In genomic region chr3:51118706-51119105, GRCm38 (mm10) we compare ENCODE assay signal across 16 mouse cellular contexts.
DNase-seq lines count a peak whose midpoint lies in the region; ATAC-seq and TF ChIP-seq lines count a peak whose summit lies in the region.
"Had no signal": no experiment of that assay in that cellular context is flagged by ENCODE, and none has a peak within 500 bp of the region (broad histone marks: within the 10 kb centered on the region; RNA-seq: fewer than 3 reads in every experiment).

No protein-coding gene starts in this region.

- peaks cover 2% of the 10 kb centered on the region for H3K27me3 ChIP-seq in megakaryocyte, embryonic 14.5 days (replicated peaks)
- 0 out of 4 replicates have a peak, but pooled peaks cover 0 to 2% of the 10 kb centered on the region in 2 experiments for H3K27me3 ChIP-seq in MEL (ENCODE audit: control insufficient read depth in 1 of 2, insufficient read depth in 2 of 2, low read length in 2 of 2)
- H3K27me3 ChIP-seq in lung, postnatal 0 days (replicated peaks; ENCODE audit: insufficient read depth, low read length) = no peaks in the 10 kb centered on the region
- H3K27me3 ChIP-seq in cerebellum, adult 2 months (ENCODE audit: control insufficient read depth, insufficient read depth, low read length) = no peaks in the 10 kb centered on the region
- H3K27me3 ChIP-seq: CH12.LX; embryonic facial prominence, embryonic 13.5 days; heart, embryonic 12.5 days; liver, embryonic 13.5 days had no signal

- DNase-seq in heart, adult 9 months (ENCODE audit: low spot score in 2 of 2) = peak; percentile 3 to 38
- DNase-seq in heart, postnatal 25 days (ENCODE audit: low spot score) = no peak
- DNase-seq in MEL (ENCODE audit: low read depth, low spot score) = peak; percentile 47
- peak; percentile 17 for DNase-seq in lung, postnatal 0 days (ENCODE audit: low spot score)
- DNase-seq in cerebellum, adult 8-10 months = no peak
- DNase-seq in cerebellum, adult 2 months = no peak
- DNase-seq: liver, embryonic 13.5 days had no signal

- TF ChIP-seq CTCF in MEL (IDR thresholded peaks at IDR 0.05 in 2 of 3, conservative IDR thresholded peaks at IDR 0.05 in 1 of 3; ENCODE audit: control insufficient read depth in 1 of 3, insufficient read depth in 1 of 3, low read depth in 2 of 3, low read length in 3 of 3, poor library complexity in 1 of 3, severe bottlenecking in 1 of 3) = no peak
- TF ChIP-seq CTCF in lung, postnatal 0 days (IDR thresholded peaks at IDR 0.05) = no peak
- TF ChIP-seq CTCF in cerebellum, adult 2 months (IDR thresholded peaks at IDR 0.05; ENCODE audit: borderline replicate concordance, insufficient read depth, low read depth, low read length) = no peak

- no peaks in the 10 kb centered on the region for H3K9me3 ChIP-seq in megakaryocyte, embryonic 14.5 days
- H3K9me3 ChIP-seq in MEL (replicated peaks; ENCODE audit: insufficient read depth, low read length) = no peaks in the 10 kb centered on the region
- H3K9me3 ChIP-seq in lung, postnatal 0 days (ENCODE audit: low read length) = no peaks in the 10 kb centered on the region
- H3K9me3 ChIP-seq: embryonic facial prominence, embryonic 13.5 days; forebrain, embryonic 10.5 days; heart, embryonic 12.5 days; hindbrain, embryonic 10.5 days; limb, embryonic 10.5 days; liver, embryonic 13.5 days had no signal

- TF ChIP-seq POLR2A in MEL (IDR thresholded peaks at IDR 0.05; ENCODE audit: control insufficient read depth in 1 of 2, insufficient read depth in 1 of 2, low read depth in 1 of 2, low read length in 2 of 2, poor library complexity in 1 of 2) = no peak
- no peak for TF ChIP-seq POLR2A in cerebellum, adult 2 months (IDR thresholded peaks at IDR 0.05; ENCODE audit: borderline replicate concordance, insufficient read depth, low read length)

- peaks cover 44% of the 10 kb centered on the region for H3K4me1 ChIP-seq in megakaryocyte, embryonic 14.5 days
- H3K4me1 ChIP-seq in MEL (ENCODE audit: control insufficient read depth in 1 of 2, insufficient read depth in 2 of 2, low read length in 2 of 2) = peaks cover 0 to 6% of the 10 kb centered on the region in 2 experiments; a peak in 2 of 4 replicates
- no peaks in the 10 kb centered on the region; the same call in 1 of the 2 replicates for H3K4me1 ChIP-seq in lung, postnatal 0 days (ENCODE audit: insufficient read depth, low read depth, low read length)
- H3K4me1 ChIP-seq in cerebellum, adult 2 months (ENCODE audit: control insufficient read depth, insufficient read depth, low read length) = peaks cover 3% of the 10 kb centered on the region; the same call in 1 of the 2 replicates
- H3K4me1 ChIP-seq: heart, embryonic 12.5 days; hindbrain, embryonic 10.5 days; liver, embryonic 13.5 days had no signal

- no peak for TF ChIP-seq RAD21 in MEL (IDR thresholded peaks at IDR 0.05; ENCODE audit: low read depth, low read length)

- no peak overlapping the region for H3K4me2 ChIP-seq in lung, postnatal 0 days (replicated peaks; ENCODE audit: low read depth, low read length)
- H3K4me2 ChIP-seq: embryonic facial prominence, embryonic 13.5 days; heart, embryonic 12.5 days; liver, embryonic 13.5 days had no signal

- no peaks in the 10 kb centered on the region for H3K79me2 ChIP-seq in MEL (ENCODE audit: control insufficient read depth, insufficient read depth, low read length, poor library complexity)

- 41% methylated on average over 7 of the region's 7 CpGs for WGBS in lung, postnatal 0 days
- WGBS in cerebellum, adult 2 months = 93% methylated on average over 7 of the region's 7 CpGs

- no peak for ATAC-seq in megakaryocyte, adult 5-6 weeks (ENCODE audit: poor library complexity, severe bottlenecking)
- ATAC-seq in lung, postnatal 0 days = peak; percentile 40
- ATAC-seq: intestine, embryonic 16.5 days had no signal

- no peaks in the 10 kb centered on the region for H3K36me3 ChIP-seq in megakaryocyte, embryonic 14.5 days (replicated peaks; ENCODE audit: low read length)
- H3K36me3 ChIP-seq in MEL (ENCODE audit: control insufficient read depth in 1 of 2, insufficient read depth in 2 of 2, low read length in 2 of 2) = peaks cover 0 to 3% of the 10 kb centered on the region in 2 experiments; a peak in 2 of 4 replicates
- H3K36me3 ChIP-seq in lung, postnatal 0 days (ENCODE audit: insufficient read depth, low read length) = no peaks in the 10 kb centered on the region
- H3K36me3 ChIP-seq: embryonic facial prominence, embryonic 13.5 days; forebrain, embryonic 10.5 days; heart, embryonic 12.5 days; hindbrain, embryonic 10.5 days; limb, embryonic 10.5 days; liver, embryonic 13.5 days had no signal

- H3K27ac ChIP-seq in MEL (ENCODE audit: control insufficient read depth, low read depth, low read length) = no peak overlapping the region
- no peak overlapping the region for H3K27ac ChIP-seq in lung, postnatal 0 days (ENCODE audit: low read length)
- H3K27ac ChIP-seq in cerebellum, adult 2 months (ENCODE audit: insufficient read depth, low read length) = no peak overlapping the region
- H3K27ac ChIP-seq: embryonic facial prominence, embryonic 13.5 days; hindbrain, embryonic 10.5 days; limb, embryonic 10.5 days; liver, embryonic 13.5 days had no signal

- peak overlapping the region; percentile 21 for H3K4me3 ChIP-seq in megakaryocyte, embryonic 14.5 days (replicated peaks)
- H3K4me3 ChIP-seq in MEL (ENCODE audit: control insufficient read depth in 1 of 2, insufficient read depth in 1 of 2, low read depth in 2 of 2, low read length in 2 of 2) = no peak overlapping the region
- no peak overlapping the region for H3K4me3 ChIP-seq in lung, postnatal 0 days (ENCODE audit: low read depth, low read length)
- H3K4me3 ChIP-seq in cerebellum, adult 2 months (replicated peaks; ENCODE audit: insufficient read depth, low read depth, low read length) = no peak overlapping the region
- H3K4me3 ChIP-seq: embryonic facial prominence, embryonic 13.5 days; forebrain, embryonic 10.5 days; heart, embryonic 12.5 days; hindbrain, embryonic 10.5 days; limb, embryonic 10.5 days; liver, embryonic 13.5 days had no signal

- TF ChIP-seq EP300 in MEL (IDR thresholded peaks at IDR 0.05; ENCODE audit: low read depth in 1 of 2, low read length in 2 of 2) = no peak
- peak; percentile 83 for TF ChIP-seq EP300 in lung, postnatal 0 days (IDR thresholded peaks at IDR 0.05)

- intact Hi-C loops in heart, postnatal 25 days (cut with DNase I) = no loop called here

- H3K9ac ChIP-seq in MEL (ENCODE audit: control insufficient read depth, low read depth, low read length, poor library complexity, severe bottlenecking) = no peak overlapping the region
- H3K9ac ChIP-seq in lung, postnatal 0 days (replicated peaks; ENCODE audit: low read depth) = no peak overlapping the region
- H3K9ac ChIP-seq: embryonic facial prominence, embryonic 13.5 days; heart, embryonic 12.5 days; liver, embryonic 13.5 days had no signal

TF ChIP-seq in MEL, 35 proteins besides CTCF, POLR2A, EP300 and RAD21:
- no peak for TF ChIP-seq ZC3H11A (IDR thresholded peaks at IDR 0.05; ENCODE audit: low read depth, low read length)
- no peak for TF ChIP-seq MAFK (IDR thresholded peaks at IDR 0.05; ENCODE audit: borderline replicate concordance, low read depth, low read length)
- no peak for TF ChIP-seq MYC (IDR thresholded peaks at IDR 0.05; ENCODE audit: low read depth, low read length)
- TF ChIP-seq UBTF (IDR thresholded peaks at IDR 0.05; ENCODE audit: borderline replicate concordance, insufficient read depth, low read depth, low read length) = no peak
- peak; percentile 69; the same call in 1 of the 2 replicates for TF ChIP-seq MEF2A (IDR thresholded peaks at IDR 0.05; ENCODE audit: extremely low read depth, insufficient replicate concordance, low read depth, low read length, poor library complexity, severe bottlenecking)
- TF ChIP-seq GATA1 (IDR thresholded peaks at IDR 0.05; ENCODE audit: low read depth, low read length) = peak; percentile 33; the same call in 1 of the 2 replicates
- peak; percentile 53 for TF ChIP-seq ETS1 (IDR thresholded peaks at IDR 0.05; ENCODE audit: low read depth, low read length)

Comparison
In these comparisons a context has a peak if more than half of its experiments do, and no peak if none do; other contexts are left out.
1. DNase-seq: peak in heart, adult 9 months (2 of 2), MEL (single experiment) and lung, postnatal 0 days (single experiment); none in heart, postnatal 25 days (single experiment), cerebellum, adult 8-10 months (single experiment) and cerebellum, adult 2 months (0 of 2).